Mouse (Mus musculus): Measurements from ENCODE around the gene Nlrp4f.

Gene Nlrp4f

DNA sequence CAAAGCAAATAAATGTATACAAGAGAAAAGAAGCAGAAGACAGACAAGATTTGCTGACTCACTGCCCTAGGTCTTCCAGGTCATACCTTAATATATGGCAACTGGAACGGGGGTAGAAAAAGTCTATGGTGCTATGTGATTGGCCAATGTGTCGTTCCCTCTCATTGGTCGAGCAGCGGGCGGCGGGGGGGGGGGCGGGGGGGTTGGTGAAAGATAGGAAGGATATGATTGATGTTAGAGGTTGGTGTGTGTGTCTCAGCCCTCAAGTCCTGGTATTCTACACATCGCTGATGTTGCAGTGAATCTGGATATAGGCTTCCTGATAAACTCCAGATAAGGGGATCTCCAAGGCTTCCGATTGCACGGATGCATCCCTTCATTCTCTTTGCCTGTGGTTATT, at the start of gene Nlrp4f:
Gene Nlrp4f (minus strand): TSS at position 101 of the 400 bp plus-strand sequence.
- no peak for DNase-seq (ENCODE audit: low spot score)

GRCm38 (mm10) chr13:65243273-65243672, 37.5 kb upstream of the Nlrp4f start:
- no peak for DNase-seq (ENCODE audit: low spot score)

DNA sequence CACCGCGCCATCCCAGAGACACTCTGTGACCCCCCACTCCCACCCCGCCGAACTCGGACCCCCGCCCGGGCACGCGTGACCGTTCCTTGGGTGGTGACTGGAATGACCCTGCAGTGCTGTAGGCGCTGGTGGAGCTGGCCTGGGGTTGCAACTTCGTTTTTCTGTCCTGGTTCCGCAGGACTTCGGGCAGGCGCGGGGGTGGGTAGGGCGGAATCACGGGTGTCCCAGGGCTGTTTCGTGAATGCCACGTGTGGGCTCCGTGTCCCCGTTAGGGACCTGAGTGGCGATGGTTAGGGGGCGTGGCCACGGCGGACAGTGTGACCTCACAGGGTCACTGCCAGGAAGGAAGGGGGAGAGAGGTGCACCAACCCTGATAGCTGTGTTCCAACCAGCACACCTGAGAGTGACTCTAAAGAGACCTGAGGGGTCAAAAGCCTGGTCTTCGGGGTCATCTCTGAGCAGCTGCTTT, 36.6 kb upstream of the Nlrp4f start:
- no peak for DNase-seq (ENCODE audit: low spot score)

DNA sequence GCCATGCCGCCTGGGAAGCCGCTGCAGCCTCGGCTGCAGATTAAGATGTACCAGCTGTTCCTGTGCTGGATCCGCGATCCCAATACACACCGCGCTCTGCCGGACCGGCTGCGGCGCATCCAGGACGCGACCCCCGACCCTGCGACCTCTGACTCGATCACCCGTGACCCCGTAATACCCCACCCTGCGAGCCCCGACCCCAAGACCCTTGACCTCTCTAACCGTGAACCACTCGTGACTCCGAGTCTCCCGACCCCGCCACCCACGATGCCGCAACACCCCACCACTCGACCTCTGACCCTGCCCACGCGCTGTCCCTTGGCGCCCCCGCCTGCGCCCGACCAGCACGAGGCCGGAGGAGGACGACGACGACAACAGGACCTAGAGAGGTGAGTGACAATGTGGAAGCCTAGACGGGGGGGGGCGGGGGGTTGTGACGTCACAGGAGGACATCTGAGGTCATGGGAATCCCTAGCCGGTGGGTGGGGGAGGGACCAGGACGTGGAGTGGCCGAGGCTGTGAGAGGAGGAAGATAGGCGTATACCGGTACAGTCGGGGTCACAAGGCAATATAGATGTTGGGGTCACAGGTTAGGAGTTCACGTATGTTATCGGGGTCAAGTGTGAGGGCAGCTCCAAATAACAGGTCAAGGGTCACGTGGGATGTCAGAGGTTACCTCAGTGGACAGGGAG, 36.0 kb upstream of the Nlrp4f start:
- DNase-seq (ENCODE audit: low spot score), result peak; percentile 6

GRCm38 (mm10) chr13:65241099-65241626, 35.4 kb upstream of the Nlrp4f start:
- peak; percentile 92 for DNase-seq (ENCODE audit: low spot score)

GRCm38 (mm10) chr13:65240509-65241098, 34.8 kb upstream of the Nlrp4f start:
- peak; percentile 98 for DNase-seq (ENCODE audit: low spot score)

DNA sequence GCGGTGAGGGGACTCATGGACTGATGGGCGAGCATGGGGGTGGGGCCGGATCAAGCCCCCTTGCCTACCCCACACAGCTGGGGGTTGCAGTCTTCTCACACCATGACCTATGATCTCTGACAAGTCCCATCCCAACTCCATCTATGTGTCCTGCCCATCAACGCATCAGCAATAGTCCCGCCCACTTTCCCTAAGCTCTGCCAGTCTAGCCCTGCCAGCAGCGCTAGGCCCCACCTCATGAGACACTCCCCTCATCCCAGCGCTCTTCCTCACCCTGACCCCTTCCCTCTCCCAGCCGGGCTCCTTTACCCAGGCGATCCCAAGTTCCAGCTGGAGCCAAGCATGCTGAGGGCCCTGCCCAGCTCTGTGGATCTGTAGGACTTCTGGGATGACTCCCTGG, 31.4 kb upstream of the Nlrp4f start:
- DNase-seq (ENCODE audit: low spot score), result no peak

- no peak for DNase-seq (ENCODE audit: low spot score)
Measured at GRCm38 (mm10) chr13:65226657-65227056, 20.9 kb upstream of the Nlrp4f start.

DNA sequence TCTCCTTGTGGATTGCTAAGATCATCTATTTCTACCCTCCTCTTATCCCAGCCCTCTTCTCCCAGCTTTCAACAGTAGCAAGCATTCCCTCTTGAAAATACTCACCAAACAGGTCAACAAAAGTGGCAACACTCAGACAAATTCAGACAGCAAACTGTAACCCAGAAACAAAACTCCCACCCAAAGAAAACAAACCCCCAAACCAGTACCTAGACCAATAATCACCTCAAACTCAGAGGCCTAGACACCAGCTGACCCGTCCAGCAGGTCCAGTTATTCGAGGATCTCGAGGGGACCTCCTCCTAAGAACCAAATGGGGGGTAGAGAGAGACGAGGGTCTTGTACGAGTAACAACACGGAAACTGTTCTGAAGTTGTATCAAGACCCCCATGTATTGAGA, 20.2 kb upstream of the Nlrp4f start:
- no peak for DNase-seq (ENCODE audit: low spot score)

- no peak for DNase-seq (ENCODE audit: low spot score)
Measured at GRCm38 (mm10) chr13:65200667-65201066, 5.1 kb downstream of the Nlrp4f start.

DNA sequence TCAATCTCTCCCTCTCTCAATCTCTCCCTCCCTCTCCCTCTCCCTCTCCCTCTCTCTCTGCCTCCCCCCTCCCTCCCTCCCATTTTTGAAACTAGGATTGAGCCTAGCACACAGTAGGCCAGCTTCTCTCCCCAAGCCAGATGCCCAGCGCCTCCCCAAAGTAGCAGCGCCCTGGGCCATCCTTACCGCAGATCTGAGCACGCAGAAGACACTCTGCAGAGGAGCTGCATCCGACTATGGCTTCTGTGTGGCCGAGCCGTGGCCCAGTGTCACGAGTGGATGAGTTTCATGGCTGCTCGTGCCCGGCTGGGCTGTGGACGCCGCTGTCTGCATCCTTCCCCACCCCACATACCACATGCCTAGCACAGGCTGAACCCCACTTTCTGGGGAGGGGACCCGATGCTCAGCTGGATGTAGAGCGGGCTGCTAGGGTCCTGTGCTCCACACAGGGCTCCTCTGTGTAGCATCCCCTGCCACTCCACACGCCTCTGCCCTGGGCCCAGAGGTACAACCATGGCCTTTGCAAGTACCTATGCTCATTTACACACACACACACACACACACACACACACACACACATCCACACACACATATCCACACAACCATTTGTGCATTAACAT, 29.2 kb downstream of the Nlrp4f start:
- no peak for DNase-seq (ENCODE audit: low spot score)

DNA sequence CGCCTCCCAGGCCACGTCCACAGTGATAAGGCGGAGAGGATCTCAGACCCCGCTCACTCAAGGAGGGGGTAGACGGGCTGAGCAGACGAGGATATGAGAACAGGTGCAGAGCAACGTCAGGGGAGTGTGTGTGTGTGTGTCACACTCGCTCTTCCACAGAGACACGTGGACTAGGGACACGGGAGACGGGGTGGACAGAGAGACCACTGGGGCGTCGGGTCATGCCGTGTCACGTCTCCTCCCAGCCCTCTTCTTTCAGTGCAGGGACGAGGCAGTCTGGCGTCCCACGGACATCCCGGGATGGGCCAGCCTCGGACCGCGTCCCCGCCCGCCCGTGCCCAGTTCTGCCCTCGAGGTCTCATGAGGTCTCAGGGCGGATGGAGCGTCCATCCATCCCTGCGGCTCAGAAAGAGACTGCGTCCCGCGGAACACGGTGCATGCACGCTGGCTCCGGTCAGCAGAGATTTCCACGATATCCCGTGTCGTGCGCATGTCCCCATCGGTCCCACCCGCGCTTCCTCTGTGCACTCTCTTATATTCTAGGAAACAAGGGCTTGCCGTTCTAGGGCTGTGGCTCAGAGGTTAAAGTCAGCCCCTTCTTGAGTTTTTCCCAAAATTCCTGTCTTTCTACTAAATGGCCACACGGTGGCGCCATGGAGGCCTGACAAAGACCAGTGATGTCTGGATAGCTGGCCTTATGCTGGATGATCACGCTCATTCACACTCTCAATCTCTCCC, 29.9 kb downstream of the Nlrp4f start:
- DNase-seq (ENCODE audit: low spot score), result peak; percentile 64

DNA sequence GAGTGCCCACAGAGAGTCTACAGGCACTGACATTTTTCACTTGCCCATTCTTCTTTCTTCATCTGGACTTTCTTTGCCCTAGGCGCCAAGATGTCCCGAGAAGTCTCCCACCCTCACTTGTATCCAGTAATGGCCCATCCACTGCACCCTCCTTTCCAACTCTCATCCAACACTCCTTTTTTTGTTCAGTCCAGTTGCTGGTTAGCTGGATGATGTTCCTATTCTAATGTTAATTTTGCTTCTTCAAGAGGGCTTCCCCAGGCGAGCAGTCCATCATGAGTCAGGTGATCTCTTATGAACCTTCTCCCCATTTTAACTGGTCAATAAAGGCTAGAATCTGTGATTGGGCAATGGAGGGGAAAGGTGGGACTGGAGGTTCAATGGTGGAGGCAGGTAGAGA, 31.7 kb downstream of the Nlrp4f start:
- no peak for DNase-seq (ENCODE audit: low spot score)

DNA sequence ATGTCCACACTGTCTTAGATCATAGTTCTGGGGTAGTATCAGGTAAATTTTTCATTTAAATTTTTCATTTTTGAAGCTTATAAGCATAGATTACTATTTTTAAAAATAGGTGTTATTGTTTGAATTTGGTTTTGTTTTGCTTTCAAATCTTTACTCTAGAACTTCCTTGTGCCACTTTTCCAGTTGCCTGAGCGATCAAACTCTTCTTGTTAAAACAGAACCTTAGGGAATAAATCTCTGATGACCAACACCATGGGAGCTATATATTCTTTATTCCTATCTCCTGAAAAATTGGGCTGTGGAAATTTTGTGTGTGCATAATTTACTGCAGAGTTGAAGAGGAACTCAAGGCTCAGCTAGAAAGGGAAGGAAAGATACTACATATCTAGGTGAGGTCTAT, 55.8 kb downstream of the Nlrp4f start, which contains the start of gene Olfr466:
Gene Olfr466 (plus strand): TSS at position 301 of the 400 bp plus-strand sequence.
- DNase-seq (ENCODE audit: low spot score), result no peak

- no peak for DNase-seq (ENCODE audit: low spot score)
Measured at GRCm38 (mm10) chr13:65137789-65138188, 68.0 kb downstream of the Nlrp4f start, which contains the start of gene Olfr465-ps1. Gene Olfr465-ps1 (plus strand): TSS chr13:65138089.
